Mouse (Mus musculus): ENCODE results near the gene Pfn3.

GRCm38 (mm10) chr13:55445361-55446091, 30.5 kb upstream of the Pfn3 start:
- TF ChIP-seq CTCF (IDR thresholded peaks at IDR 0.05; ENCODE audit: low read depth) (no peak; the same call in 1 of the 2 replicates), EP300 (IDR thresholded peaks at IDR 0.05; ENCODE audit: low read depth) (no peak)

Data from liver, embryonic 14.5 days (tissue).